Mouse (Mus musculus) lung, embryonic 14.5 days (tissue): ENCODE data around the gene Gm13272. TPM values are rescaled to one million over a fixed set of nuclear protein-coding genes. Genes with fewer than 3 reads are reported as not detected.
"Not testable (repeated sequence)": the region's sequence is repeated elsewhere in the genome, so short reads cannot be mapped to it uniquely, and the experiment has no call there.

ENCODE experiments used
- ATAC-seq: fragments of 200-750 bp; cut with Nextera tagmentation; 2 replicates; pipeline ENCODE4 v1.8.0; 2017; ENCODE audit warnings: mild to moderate bottlenecking, moderate TSS enrichment, moderate library complexity; ENCODE audit not compliant: insufficient read depth
- DNase-seq: peaks from one replicate; pipeline ENCODE4 v3.0.0-alpha.2; 2015
- H3K27ac ChIP-seq: fragments of 300-500 bp; sonication (generic); 2 replicates; pipeline ENCODE4 v1.5.1; 2014; ENCODE audit warnings: low read depth, mild to moderate bottlenecking, moderate library complexity
- H3K27me3 ChIP-seq: fragments of 300-500 bp; sonication (generic); 2 replicates; pipeline ENCODE4 v1.6.1; 2014; ENCODE audit warnings: low read length, control low read depth; ENCODE audit not compliant: insufficient read depth
- H3K36me3 ChIP-seq: fragments of 300-500 bp; sonication (generic); 2 replicates; pipeline ENCODE4 v1.6.1; 2014; ENCODE audit warnings: control low read depth; ENCODE audit not compliant: insufficient read depth
- H3K4me1 ChIP-seq: fragments of 300-500 bp; sonication (generic); 2 replicates; pipeline ENCODE4 v1.6.1; 2014; ENCODE audit warnings: antibody characterized with exemption, control low read depth; ENCODE audit not compliant: insufficient read depth
- H3K4me2 ChIP-seq: fragments of 300-500 bp; sonication (generic); 2 replicates; pipeline ENCODE4 v1.6.1; 2014; ENCODE audit warnings: mild to moderate bottlenecking
- H3K4me3 ChIP-seq: fragments of 300-500 bp; sonication (generic); 2 replicates; pipeline ENCODE4 v1.5.1; 2014; ENCODE audit warnings: low read depth, low read length
- H3K9ac ChIP-seq: fragments of 300-500 bp; sonication (generic); 2 replicates; pipeline ENCODE4 v1.6.1; 2014
- H3K9me3 ChIP-seq: fragments of 300-500 bp; sonication (generic); 2 replicates; pipeline ENCODE4 v1.6.1; 2016; ENCODE audit warnings: low read depth, low read length, control low read depth
- CTCF ChIP-seq: IDR thresholded peaks from 2 replicates; pipeline ENCODE4 v1.5.1; 2016; ENCODE audit warnings: antibody characterized with exemption, low read depth
- WGBS: fragments of 180-500 bp; shearing (Covaris S2); extraction: QIAGEN DNeasy Blood & Tissue Kit; methylation state at CpG from one replicate; pipeline ENCODE4 v1.1.7; 2014; 5-methylcytosine and 5-hydroxymethylcytosine counted together
- polyA plus RNA-seq: library from polyadenylated mRNA; unstranded; fragments of >200 nt; fragmentation: Nextera tagmentation; extraction: Ambion mirVana; gene quantifications from 2 replicates; pipeline ENCODE4 v1.2.1, GENCODE M21; 2014

The Gm13272 gene
- polyA plus RNA-seq, 1 experiment from 2014 or later = not detected

GRCm38 (mm10) chr4:88763384-88764018 lies 16.1 kb upstream of the Gm13272 start:
- 3% methylated on average over 23 of the region's 42 CpGs for WGBS
- not testable (repeated sequence) for H3K36me3 ChIP-seq, H3K9me3 ChIP-seq, ATAC-seq, H3K4me1 ChIP-seq, H3K9ac ChIP-seq, H3K27me3 ChIP-seq
- peak overlapping the region; percentile 18; the same call in 1 of the 2 replicates for H3K4me3 ChIP-seq
- peak overlapping the region; percentile 69; the same call in 1 of the 2 replicates for H3K27ac ChIP-seq
- H3K4me2 ChIP-seq = peak overlapping the region; percentile 45
- DNase-seq = peak; percentile 83
- peak; percentile 63 for TF ChIP-seq CTCF

- not testable (repeated sequence) for ATAC-seq, H3K4me3 ChIP-seq, DNase-seq, H3K4me2 ChIP-seq, H3K9me3 ChIP-seq, H3K4me1 ChIP-seq, H3K27me3 ChIP-seq, H3K27ac ChIP-seq, H3K36me3 ChIP-seq, H3K9ac ChIP-seq
- WGBS = no CpG with 5 or more reads among the region's 32 CpGs
Observed at GRCm38 (mm10) chr4:88773534-88773933, 6.1 kb upstream of the Gm13272 start, which contains the start of gene Gm13290. TSS of gene Gm13290 (plus strand) at chr4:88773834.

- not testable (repeated sequence) for H3K4me2 ChIP-seq, H3K9ac ChIP-seq, H3K27me3 ChIP-seq, H3K27ac ChIP-seq, H3K4me1 ChIP-seq, ATAC-seq, H3K4me3 ChIP-seq, H3K9me3 ChIP-seq, H3K36me3 ChIP-seq, DNase-seq
- no CpG with 5 or more reads among the region's 29 CpGs for WGBS
Observed at GRCm38 (mm10) chr4:88776622-88777021, 3.0 kb upstream of the Gm13272 start, which contains the start of gene Gm13289. TSS of gene Gm13289 (plus strand) at chr4:88776922.

- H3K4me2 ChIP-seq, H3K27me3 ChIP-seq, H3K4me3 ChIP-seq, H3K27ac ChIP-seq, H3K9me3 ChIP-seq, H3K9ac ChIP-seq, H3K4me1 ChIP-seq, H3K36me3 ChIP-seq, ATAC-seq, DNase-seq: not testable (repeated sequence)
- WGBS = 39% methylated on average over 15 of the region's 18 CpGs
Observed at GRCm38 (mm10) chr4:88780320-88780719, 670 bp downstream of the Gm13272 start.

- 30% methylated on average over 4 of the region's 7 CpGs for WGBS
- H3K4me3 ChIP-seq, H3K9me3 ChIP-seq, H3K36me3 ChIP-seq, ATAC-seq, H3K4me1 ChIP-seq, H3K9ac ChIP-seq, DNase-seq, H3K27me3 ChIP-seq, H3K27ac ChIP-seq: not testable (repeated sequence)
- peak within 1 kb of the TSS; percentile 43; the same call in 1 of the 2 replicates for H3K4me2 ChIP-seq
Observed at GRCm38 (mm10) chr4:88781831-88782230, 2.2 kb downstream of the Gm13272 start, which contains the start of gene Ifnz. TSS of gene Ifnz (plus strand) at chr4:88782131.

GRCm38 (mm10) chr4:88782335-88782734 lies 2.7 kb downstream of the Gm13272 start:
- DNase-seq, H3K4me1 ChIP-seq, ATAC-seq, H3K27me3 ChIP-seq, H3K9me3 ChIP-seq, H3K4me3 ChIP-seq, H3K27ac ChIP-seq, H3K36me3 ChIP-seq, H3K9ac ChIP-seq: not testable (repeated sequence)
- WGBS = 0% methylated on average over 3 of the region's 31 CpGs
- H3K4me2 ChIP-seq = peak overlapping the region; percentile 43; the same call in 1 of the 2 replicates

GRCm38 (mm10) chr4:88785409-88785808 lies 5.8 kb downstream of the Gm13272 start, which contains the start of gene Gm13276:
TSS of gene Gm13276 (plus strand) at chr4:88785709.
- not testable (repeated sequence) for H3K27ac ChIP-seq, H3K9me3 ChIP-seq, H3K9ac ChIP-seq, H3K27me3 ChIP-seq, H3K4me1 ChIP-seq, DNase-seq, H3K4me3 ChIP-seq, H3K36me3 ChIP-seq, H3K4me2 ChIP-seq, ATAC-seq
- WGBS = no CpG with 5 or more reads among the region's 27 CpGs
